Mouse (Mus musculus) CH12.LX (cell line): ENCODE results near the gene Tmcc1. TPM values are rescaled to one million over a fixed set of nuclear protein-coding genes. Genes with fewer than 3 reads are reported as not detected.

ENCODE experiments used
- DNase-seq: peaks from one replicate; pipeline ENCODE4 v3.0.0-alpha.2; 2013; ENCODE audit errors: extremely low read depth
- H3K27ac ChIP-seq: 2 replicates; pipeline ENCODE4 v1.5.1; 2012; ENCODE audit warnings: low read depth, mild to moderate bottlenecking, control low read depth, moderate library complexity; ENCODE audit not compliant: insufficient read depth
- H3K27me3 ChIP-seq: replicated peaks from 2 replicates; pipeline ENCODE3; 2012; ENCODE audit warnings: inconsistent platforms
- H3K36me3 ChIP-seq, 2 experiments: replicated peaks in 1 of 2; 2 replicates each; pipeline versions ENCODE3 to v1.6.1; 2012; ENCODE audit warnings: inconsistent platforms in 1 of 2, low read length in 1 of 2, mild to moderate bottlenecking in 1 of 2, mixed read lengths in 1 of 2, moderate library complexity in 1 of 2; ENCODE audit not compliant: control insufficient read depth in 1 of 2, insufficient read depth in 1 of 2
- H3K4me1 ChIP-seq, 2 experiments: 2 replicates each; pipeline ENCODE4 v1.6.1; 2012; ENCODE audit warnings: inconsistent platforms in 1 of 2, moderate library complexity in 1 of 2; ENCODE audit not compliant: insufficient read depth in 2 of 2, control insufficient read depth in 1 of 2
- H3K4me2 ChIP-seq: 2 replicates; pipeline ENCODE4 v1.6.1; 2012; ENCODE audit warnings: low read depth, mild to moderate bottlenecking, control low read depth; ENCODE audit not compliant: poor library complexity, insufficient read depth, severe bottlenecking
- H3K4me3 ChIP-seq, 3 experiments: fragments of 150-350 bp in 1 of 3; sonication (generic) in 1 of 3; replicated peaks in 1 of 3; 2 replicates each; pipeline versions ENCODE3 to v1.5.1; 2011 to 2012; ENCODE audit warnings: low read depth in 2 of 3, low read length in 2 of 3, mild to moderate bottlenecking in 2 of 3, moderate library complexity in 2 of 3, control low read depth in 1 of 3, improper control_type of control experiment in 1 of 3, inconsistent platforms in 1 of 3, mixed read lengths in 1 of 3; ENCODE audit not compliant: poor library complexity in 1 of 3
- H3K79me2 ChIP-seq: replicated peaks from 2 replicates; pipeline ENCODE4 v1.6.1; 2012; ENCODE audit warnings: mild to moderate bottlenecking, moderate library complexity; ENCODE audit not compliant: control insufficient read depth, poor library complexity, insufficient read depth, severe bottlenecking; ENCODE audit errors: extremely low read depth
- H3K9ac ChIP-seq: 2 replicates; pipeline ENCODE4 v1.6.1; 2012; ENCODE audit warnings: low read depth, mild to moderate bottlenecking, control low read depth, moderate library complexity; ENCODE audit not compliant: insufficient read depth
- H3K9me3 ChIP-seq: replicated peaks from 2 replicates; pipeline ENCODE3; 2012; ENCODE audit warnings: low read length, inconsistent platforms, mixed read lengths
- BHLHE40 ChIP-seq: IDR thresholded peaks from 2 replicates; pipeline ENCODE4 v1.6.1; 2011; ENCODE audit warnings: mild to moderate bottlenecking, low read depth, low read length, improper control_type of control experiment
- CHD2 ChIP-seq: IDR thresholded peaks from 2 replicates; pipeline ENCODE4 v1.6.1; 2011; ENCODE audit warnings: low read length, improper control_type of control experiment
- CTCF ChIP-seq, 2 experiments: IDR thresholded peaks in 1 of 2; conservative IDR thresholded peaks in 1 of 2; 2 replicates each; pipeline ENCODE4 v1.5.1; 2011 to 2012; ENCODE audit warnings: low read depth in 2 of 2, low read length in 2 of 2, improper control_type of control experiment in 1 of 2, inconsistent platforms in 1 of 2, mild to moderate bottlenecking in 1 of 2, moderate library complexity in 1 of 2
- E2F4 ChIP-seq: IDR thresholded peaks from 2 replicates; pipeline ENCODE4 v1.6.1; 2011; ENCODE audit warnings: low read depth, low read length, improper control_type of control experiment; ENCODE audit not compliant: insufficient replicate concordance
- ELF1 ChIP-seq: IDR thresholded peaks from 2 replicates; pipeline ENCODE4 v1.6.1; 2014; ENCODE audit warnings: low read depth, mild to moderate bottlenecking, inconsistent platforms, low read length, improper control_type of control experiment
- KAT2A ChIP-seq: IDR thresholded peaks from 2 replicates; pipeline ENCODE4 v1.6.1; 2012; ENCODE audit warnings: low read length, improper control_type of control experiment, inconsistent platforms; ENCODE audit not compliant: insufficient replicate concordance
- MAX ChIP-seq: IDR thresholded peaks from 2 replicates; pipeline ENCODE4 v1.6.1; 2011; ENCODE audit warnings: low read length, improper control_type of control experiment
- MAZ ChIP-seq: IDR thresholded peaks from 2 replicates; pipeline ENCODE4 v1.6.1; 2012; ENCODE audit warnings: low read depth, mild to moderate bottlenecking, inconsistent platforms, low read length, improper control_type of control experiment, moderate library complexity
- MEF2A ChIP-seq: IDR thresholded peaks from 2 replicates; pipeline ENCODE4 v1.6.1; 2014; ENCODE audit warnings: low read depth, mild to moderate bottlenecking, inconsistent platforms, low read length, improper control_type of control experiment, borderline replicate concordance
- MYC ChIP-seq: IDR thresholded peaks from 2 replicates; pipeline ENCODE4 v1.6.1; 2011; ENCODE audit warnings: low read depth, mild to moderate bottlenecking, improper control_type of control experiment, low read length
- NRF1 ChIP-seq: IDR thresholded peaks from 2 replicates; pipeline ENCODE4 v1.6.1; 2014; ENCODE audit warnings: low read depth, mild to moderate bottlenecking, inconsistent platforms, low read length, improper control_type of control experiment, moderate library complexity
- RAD21 ChIP-seq: IDR thresholded peaks from 2 replicates; pipeline ENCODE4 v1.6.1; 2011; ENCODE audit warnings: low read depth, mild to moderate bottlenecking, low read length, improper control_type of control experiment, moderate library complexity
- SMC3 ChIP-seq: IDR thresholded peaks from 2 replicates; pipeline ENCODE4 v1.6.1; 2011; ENCODE audit warnings: low read depth, low read length, improper control_type of control experiment
- TBP ChIP-seq: conservative IDR thresholded peaks from 2 replicates; pipeline ENCODE4 v1.6.1; 2011; ENCODE audit warnings: low read depth, low read length, improper control_type of control experiment
- TCF12 ChIP-seq: IDR thresholded peaks from 2 replicates; pipeline ENCODE4 v1.6.1; 2014; ENCODE audit warnings: low read depth, mild to moderate bottlenecking, inconsistent platforms, low read length, improper control_type of control experiment
- UBTF ChIP-seq: IDR thresholded peaks from 2 replicates; pipeline ENCODE4 v1.6.1; 2012; ENCODE audit warnings: low read depth, mild to moderate bottlenecking, inconsistent platforms, low read length, improper control_type of control experiment, moderate library complexity
- USF2 ChIP-seq: conservative IDR thresholded peaks from 2 replicates; pipeline ENCODE4 v1.6.1; 2011; ENCODE audit warnings: low read depth, low read length, improper control_type of control experiment
- ZC3H11A ChIP-seq: IDR thresholded peaks from 2 replicates; pipeline ENCODE4 v1.6.1; 2012; ENCODE audit warnings: low read depth, mild to moderate bottlenecking, inconsistent platforms, low read length, improper control_type of control experiment
- ZKSCAN1 ChIP-seq: IDR thresholded peaks from 2 replicates; pipeline ENCODE4 v1.6.1; 2012; ENCODE audit warnings: low read depth, inconsistent platforms, low read length, improper control_type of control experiment, borderline replicate concordance
- ZMIZ1 ChIP-seq: IDR thresholded peaks from 2 replicates; pipeline ENCODE4 v1.6.1; 2012; ENCODE audit warnings: low read depth, mild to moderate bottlenecking, inconsistent platforms, low read length, improper control_type of control experiment
- ZNF384 ChIP-seq: IDR thresholded peaks from 2 replicates; pipeline ENCODE4 v1.6.1; 2012; ENCODE audit warnings: low read depth, low read length, improper control_type of control experiment, inconsistent platforms
- dilution Hi-C: fragments of 300-500 bp; cut with MboI; formaldehyde crosslinking; loops from 2 replicates; pipeline ENCODE4 v1.14.3; 2020; ENCODE audit warnings: low sequenced_read_pairs; ENCODE audit not compliant: extremely low pct_unique_long_range_greater_than_20kb, extremely low pct_ligation_motif_present
- in situ Hi-C: fragments of 300-500 bp; cut with MboI; formaldehyde crosslinking; loops from 3 replicates; pipeline ENCODE4 v1.14.3; 2019; ENCODE audit warnings: low sequenced_read_pairs, low pct_ligation_motif_present, low pct_unique_long_range_greater_than_20kb, mixed read lengths
- polyA plus RNA-seq: library from polyadenylated mRNA; unstranded; fragments of >175 nt; gene quantifications from 2 replicates; pipeline ENCODE4 v1.2.1, GENCODE M21; 2012; ENCODE audit warnings: low read depth; ENCODE audit not compliant: insufficient read length
- total RNA-seq, 2 experiments: library from RNA; depleted of rRNA; stranded (reverse); fragments of 300-350 nt in 1 of 2; fragments of >200 nt in 1 of 2; gene quantifications; 2 replicates each; pipeline ENCODE4 v1.2.3; 2012 to 2014

Gene Tmcc1
- total and polyA plus RNA-seq, 3 experiments = 3.6 to 60.8 (median 3.7) TPM

GRCm38 (mm10) chr6:116036555-116036954, 156.7 kb downstream of the Tmcc1 start:
- H3K27me3 ChIP-seq = no peaks in the 10 kb centered on the region
- peaks cover 0 to 5% of the 10 kb centered on the region in 2 experiments for H3K36me3 ChIP-seq
- no peak overlapping the region for H3K4me3 ChIP-seq
- in situ Hi-C loops = no loop called here
- no peak overlapping the region for H3K4me2 ChIP-seq
- TF ChIP-seq CTCF (conservative IDR thresholded peaks at IDR 0.05 in 1 of 2, IDR thresholded peaks at IDR 0.05 in 1 of 2; ENCODE audit: low read depth in 2 of 2, low read length in 2 of 2) = no peak
- TF ChIP-seq ZC3H11A = no peak
- TF ChIP-seq MEF2A = no peak
- TF ChIP-seq CHD2 = no peak
- no peak for TF ChIP-seq ZKSCAN1
- TF ChIP-seq SMC3 = no peak
- no peak for TF ChIP-seq MAZ
- no peak for TF ChIP-seq MYC
- no peak for TF ChIP-seq TBP
- TF ChIP-seq, all 38 proteins: peak for 0
- Histone ChIP-seq H3K9me3 (no peaks in the 10 kb centered on the region), H3K79me2 (no peaks in the 10 kb centered on the region), H3K4me1 (peaks cover 0 to 5% of the 10 kb centered on the region in 2 experiments; a peak in 1 of 4 replicates), H3K9ac (no peak overlapping the region), H3K27ac (no peak overlapping the region)
- no peak for DNase-seq
- dilution Hi-C loops = no loop called here

GRCm38 (mm10) chr6:116031052-116031451, 162.2 kb downstream of the Tmcc1 start:
- DNase-seq = no peak
- dilution Hi-C loops = no loop called here

More at GRCm38 (mm10) chr6:116031052-116031451, 162.2 kb downstream of the Tmcc1 start:
- no peaks in the 10 kb centered on the region for H3K79me2 ChIP-seq
- H3K27ac ChIP-seq = no peak overlapping the region
- peaks cover 0 to 5% of the 10 kb centered on the region in 2 experiments; a peak in 1 of 4 replicates for H3K4me1 ChIP-seq
- H3K4me2 ChIP-seq = no peak overlapping the region
- TF ChIP-seq E2F4 (no peak), ZMIZ1 (no peak), USF2 (no peak), CTCF (conservative IDR thresholded peaks at IDR 0.05 in 1 of 2, IDR thresholded peaks at IDR 0.05 in 1 of 2; ENCODE audit: low read depth in 2 of 2, low read length in 2 of 2) (no peak), RAD21 (no peak), ZKSCAN1 (no peak), UBTF (no peak), TCF12 (no peak), MYC (no peak), BHLHE40 (no peak), NRF1 (no peak), ZNF384 (no peak), CHD2 (no peak), ELF1 (no peak), KAT2A (no peak), MAX (no peak)
- in situ Hi-C loops = no loop called here
- H3K27me3 ChIP-seq = no peaks in the 10 kb centered on the region
- no peak overlapping the region for H3K4me3 ChIP-seq
- H3K9ac ChIP-seq = no peak overlapping the region
- peaks cover 0 to 7% of the 10 kb centered on the region in 2 experiments for H3K36me3 ChIP-seq
- no peaks in the 10 kb centered on the region for H3K9me3 ChIP-seq
